Mouse (Mus musculus): ENCODE measurements around the gene Myt1l.

GRCm38 (mm10) chr12:29657061-29657460 lies 128.9 kb downstream of the Myt1l start:
- no peak for TF ChIP-seq CTCF (conservative IDR thresholded peaks at IDR 0.05; ENCODE audit: low read length)
- no peak for TF ChIP-seq POU5F1 (IDR thresholded peaks at IDR 0.05; ENCODE audit: borderline replicate concordance, low read length)
- no peak for TF ChIP-seq NANOG (IDR thresholded peaks at IDR 0.05; ENCODE audit: borderline replicate concordance, low read length)

Measured in E14TG2a.4 (cell line).